ENCODE assay signal across 10 mouse cellular contexts in the genomic region with DNA sequence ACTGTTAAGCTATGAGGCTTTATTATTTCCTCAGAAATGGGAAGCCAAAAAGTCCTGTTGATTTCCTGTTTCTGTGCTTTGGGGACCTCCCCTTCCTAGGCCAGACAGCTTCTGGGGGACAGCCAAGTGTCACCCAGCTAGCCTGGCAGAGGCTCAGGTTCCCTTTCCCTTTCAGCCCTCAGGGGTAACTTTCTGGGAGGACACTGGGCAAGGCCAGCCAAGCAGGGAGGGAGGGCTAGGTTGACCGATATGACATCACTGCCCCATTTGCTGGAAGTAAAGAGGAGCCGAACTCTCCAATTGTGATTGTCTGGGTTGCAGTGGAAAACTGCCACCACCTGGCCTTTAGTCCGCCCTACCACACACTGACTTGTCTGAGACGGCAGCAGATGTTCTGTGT. TPM values are rescaled to one million over a fixed set of nuclear protein-coding genes. Genes with fewer than 3 reads are reported as not detected.
A peak's percentile ranks its signal among the peaks of the same experiment; 100 is the strongest.
DNase-seq lines count a peak whose midpoint lies in the region; ATAC-seq and TF ChIP-seq lines count a peak whose summit lies in the region.
"Had no signal": no experiment of that assay in that cellular context is flagged by ENCODE, and none has a peak within 500 bp of the region (broad histone marks: within the 10 kb centered on the region; RNA-seq: fewer than 3 reads in every experiment).

No protein-coding gene starts in this region.

- TF ChIP-seq CTCF in gastrocnemius, adult 2 months (IDR thresholded peaks at IDR 0.05), result no peak

- H3K27ac ChIP-seq in gastrocnemius, adult 2 months, result peak overlapping the region; percentile 38
- H3K27ac ChIP-seq in intestine, embryonic 16.5 days (ENCODE audit: low read length), result no peak overlapping the region

- no peak overlapping the region for H3K4me3 ChIP-seq in gastrocnemius, adult 2 months
- no peak overlapping the region for H3K4me3 ChIP-seq in intestine, embryonic 16.5 days (ENCODE audit: low read length)

- 75% methylated on average over 4 of the region's 4 CpGs for WGBS in intestine, embryonic 16.5 days

- H3K27me3 ChIP-seq in intestine, embryonic 16.5 days (replicated peaks; ENCODE audit: control insufficient read depth, insufficient read depth, low read length), result no peaks in the 10 kb centered on the region

- no peak for ATAC-seq in intestine, embryonic 16.5 days
- no peak; the same call in 1 of the 2 replicates for ATAC-seq in cerebellum, adult (ENCODE audit: insufficient number of reproducible peaks, low FRiP score, low TSS enrichment)

- no peak overlapping the region for H3K9ac ChIP-seq in intestine, embryonic 16.5 days (ENCODE audit: low read depth, low read length)

- H3K4me2 ChIP-seq in intestine, embryonic 16.5 days (ENCODE audit: low read depth, low read length), result no peak overlapping the region

- H3K9me3 ChIP-seq in intestine, embryonic 16.5 days (ENCODE audit: control insufficient read depth, low read length), result no peaks in the 10 kb centered on the region

- peaks cover 13% of the 10 kb centered on the region for H3K4me1 ChIP-seq in intestine, embryonic 16.5 days (ENCODE audit: control insufficient read depth, insufficient read depth, low read length)

- H3K36me3 ChIP-seq in intestine, embryonic 16.5 days (ENCODE audit: control insufficient read depth, insufficient read depth, low read length), result no peaks in the 10 kb centered on the region

- intact Hi-C loops in gastrocnemius, adult 2 months (cut with DNase I), result no loop called here

- DNase-seq in gastrocnemius, adult 2 months, result peak; percentile 62
- no peak for DNase-seq in gastrocnemius, postnatal 10 days
- DNase-seq in 3134 (ENCODE audit: extremely low read depth, insufficient read length, low spot score), result peak; percentile 52
- peak; percentile 60 to 73 for DNase-seq in adrenal gland, postnatal 36 days
- DNase-seq in kidney, postnatal 36 days, result peak; percentile 68 to 72
- no peak for DNase-seq in embryo, embryonic 11 days

RNA-seq across cellular contexts. Expression of a gene that starts 11.1 kb away (rescaled TPM):
- total RNA-seq in gastrocnemius, adult 2 months (2021), result not detected
- not detected for total RNA-seq in gastrocnemius, postnatal 10 days (2021)
- total RNA-seq in adrenal gland, postnatal 36 days (2021), result 1 to 10 TPM in 1 of 2 experiments, not detected in 1; 1.3 TPM
- polyA plus RNA-seq in intestine, embryonic 16.5 days (2015; fragmentation: Nextera tagmentation; extraction: Ambion mirVana), result 1.2 and 2.1 TPM in 2 replicates
- polyA plus RNA-seq: heart, embryonic 14.5 days; stomach, embryonic 14.5 days had no signal

RNA-seq across cellular contexts. Expression of a gene that starts 32.7 kb away (rescaled TPM):
- not detected for total RNA-seq in gastrocnemius, adult 2 months (2021)
- under 1 TPM; 0.33 to 0.45 TPM for total RNA-seq in gastrocnemius, postnatal 10 days (2021)
- total RNA-seq in adrenal gland, postnatal 36 days (2021), result not detected
- polyA plus RNA-seq in intestine, embryonic 16.5 days (2015; fragmentation: Nextera tagmentation; extraction: Ambion mirVana), result 0.09 TPM in 2 replicates

RNA-seq across cellular contexts. Expression of a gene that starts 41.2 kb away (rescaled TPM):
- 10 to 100 TPM; 13.2 to 15.1 TPM for total RNA-seq in gastrocnemius, adult 2 months (2021)
- 10 to 100 TPM; 15.7 to 18.1 TPM for total RNA-seq in gastrocnemius, postnatal 10 days (2021)
- 10 to 100 TPM; 43.8 to 62.7 TPM for total RNA-seq in adrenal gland, postnatal 36 days (2021)
- polyA plus RNA-seq in intestine, embryonic 16.5 days (2015; fragmentation: Nextera tagmentation; extraction: Ambion mirVana), result 44.0 and 48.1 TPM in 2 replicates

RNA-seq across cellular contexts. Expression of a gene that starts 44.7 kb away (rescaled TPM):
- 10 to 100 TPM; 45.6 to 46.1 TPM for total RNA-seq in gastrocnemius, adult 2 months (2021)
- 10 to 100 TPM; 73.5 to 96.2 TPM for total RNA-seq in gastrocnemius, postnatal 10 days (2021)
- total RNA-seq in adrenal gland, postnatal 36 days (2021), result 100 to 1,000 TPM; 149 to 224 TPM
- polyA plus RNA-seq in intestine, embryonic 16.5 days (2015; fragmentation: Nextera tagmentation; extraction: Ambion mirVana), result 156 and 159 TPM in 2 replicates

Comparison
In these comparisons a context has a peak if more than half of its experiments do, and no peak if none do; other contexts are left out.
1. DNase-seq: peak in gastrocnemius, adult 2 months (single experiment), 3134 (single experiment), adrenal gland, postnatal 36 days (2 of 2) and kidney, postnatal 36 days (2 of 2); none in gastrocnemius, postnatal 10 days (single experiment) and embryo, embryonic 11 days (single experiment).